Mouse (Mus musculus) testis, postnatal 14 days (tissue): ENCODE data around the gene Ccin.

Experiments used
- DNase-seq: peaks from one replicate; pipeline ENCODE4 v3.0.0; 2021; ENCODE audit warnings: low spot score

The Ccin gene

DNA sequence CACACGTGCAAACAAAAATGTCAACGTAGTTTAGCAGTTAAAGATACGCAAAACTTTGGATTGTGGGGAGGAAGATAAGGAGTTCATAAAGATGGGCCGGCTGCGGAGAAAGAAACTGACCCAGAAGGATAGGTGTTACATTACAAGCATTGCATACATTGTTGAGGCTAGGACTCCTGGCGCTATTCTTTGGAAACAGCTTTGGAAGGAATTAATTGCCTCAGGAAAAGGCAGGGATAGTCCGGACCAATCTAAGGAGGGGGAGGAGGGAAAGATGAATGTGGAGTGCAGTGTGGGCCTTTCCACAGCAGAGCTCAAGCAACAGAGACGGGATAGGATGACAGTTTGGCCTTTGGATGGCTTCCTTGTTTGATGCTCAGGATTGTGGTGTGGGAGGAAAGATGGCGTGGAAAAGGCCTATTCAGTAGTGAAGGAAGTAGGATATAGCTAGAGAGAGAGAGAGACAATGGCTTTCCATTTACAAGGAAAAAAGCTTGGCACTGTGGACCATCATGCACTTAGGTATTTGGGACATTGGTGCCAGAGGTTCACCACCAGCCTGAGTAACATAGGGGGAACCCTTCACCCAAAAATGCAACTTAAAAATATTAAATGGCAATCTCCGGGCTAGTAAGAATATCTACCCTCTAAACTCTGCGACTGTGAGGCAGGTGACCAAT, 30.2 kb downstream of the Ccin start:
- no peak for DNase-seq

DNA sequence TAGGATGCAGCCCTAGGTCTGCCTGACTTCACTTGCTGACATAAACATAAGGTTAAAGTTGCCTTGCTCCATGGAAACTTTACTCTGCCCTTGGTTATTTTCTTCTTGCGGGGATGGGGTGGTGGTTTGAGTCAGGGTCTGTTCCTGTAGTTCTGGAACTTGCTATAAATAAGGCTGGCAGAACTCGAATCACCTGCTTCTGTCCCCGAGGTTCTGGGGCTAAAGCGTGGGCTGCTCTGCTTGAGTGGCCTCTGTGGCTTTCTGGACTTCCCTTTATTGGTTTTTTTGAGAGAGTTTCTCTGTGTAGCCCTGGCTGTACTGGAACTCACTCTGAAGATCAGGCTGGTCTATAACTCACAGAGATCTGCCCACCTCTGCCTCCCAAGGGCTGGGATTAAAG, 32.8 kb downstream of the Ccin start:
- DNase-seq: no peak

DNA sequence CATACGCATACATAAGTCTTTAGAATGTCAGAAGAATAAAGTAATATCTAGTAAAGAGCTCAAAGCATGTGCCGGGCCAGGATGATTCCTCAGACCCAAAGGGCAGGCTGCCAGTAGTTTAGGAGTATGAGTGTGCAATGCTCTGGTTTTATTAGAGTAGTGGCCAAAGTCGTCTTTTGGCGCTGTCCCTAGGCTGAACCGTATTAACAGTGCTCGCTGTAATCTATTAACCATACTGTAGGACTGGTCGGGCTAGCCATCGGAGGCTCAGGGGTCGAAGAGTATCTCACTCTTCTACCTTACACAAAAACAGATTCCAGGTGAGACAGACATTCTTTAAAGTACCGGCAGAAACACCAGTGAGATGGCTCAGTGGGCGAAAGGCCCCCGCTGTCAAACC, 33.5 kb downstream of the Ccin start:
- no peak for DNase-seq

- DNase-seq: no peak
Observed at GRCm38 (mm10) chr4:44022323-44022722, 39.0 kb downstream of the Ccin start.

DNA sequence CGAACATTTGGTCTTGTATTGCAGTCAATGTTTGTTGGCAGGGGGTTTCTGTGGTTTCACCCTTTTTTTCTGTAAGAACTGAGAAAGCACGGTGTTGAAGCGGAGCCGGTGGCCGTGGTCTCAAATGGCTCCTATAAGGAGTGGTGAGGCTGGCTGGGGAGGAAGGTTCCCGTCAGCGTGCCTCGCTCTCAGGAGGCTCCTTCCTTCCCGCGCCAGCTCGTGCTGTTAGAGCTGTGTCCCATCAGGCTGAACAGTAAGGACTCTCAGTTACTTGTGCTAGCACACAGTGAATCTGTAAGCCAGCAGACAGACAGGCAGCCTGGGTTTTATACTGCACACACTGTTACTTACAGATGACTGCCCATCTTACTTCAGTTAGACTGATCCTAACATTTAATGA, 39.5 kb downstream of the Ccin start:
- DNase-seq: no peak

GRCm38 (mm10) chr4:44023681-44024080, 40.4 kb downstream of the Ccin start:
- DNase-seq: no peak

GRCm38 (mm10) chr4:44024241-44024640, 41.0 kb downstream of the Ccin start:
- DNase-seq: no peak

- DNase-seq: no peak
Observed at GRCm38 (mm10) chr4:44025570-44025969, 42.3 kb downstream of the Ccin start.

DNA sequence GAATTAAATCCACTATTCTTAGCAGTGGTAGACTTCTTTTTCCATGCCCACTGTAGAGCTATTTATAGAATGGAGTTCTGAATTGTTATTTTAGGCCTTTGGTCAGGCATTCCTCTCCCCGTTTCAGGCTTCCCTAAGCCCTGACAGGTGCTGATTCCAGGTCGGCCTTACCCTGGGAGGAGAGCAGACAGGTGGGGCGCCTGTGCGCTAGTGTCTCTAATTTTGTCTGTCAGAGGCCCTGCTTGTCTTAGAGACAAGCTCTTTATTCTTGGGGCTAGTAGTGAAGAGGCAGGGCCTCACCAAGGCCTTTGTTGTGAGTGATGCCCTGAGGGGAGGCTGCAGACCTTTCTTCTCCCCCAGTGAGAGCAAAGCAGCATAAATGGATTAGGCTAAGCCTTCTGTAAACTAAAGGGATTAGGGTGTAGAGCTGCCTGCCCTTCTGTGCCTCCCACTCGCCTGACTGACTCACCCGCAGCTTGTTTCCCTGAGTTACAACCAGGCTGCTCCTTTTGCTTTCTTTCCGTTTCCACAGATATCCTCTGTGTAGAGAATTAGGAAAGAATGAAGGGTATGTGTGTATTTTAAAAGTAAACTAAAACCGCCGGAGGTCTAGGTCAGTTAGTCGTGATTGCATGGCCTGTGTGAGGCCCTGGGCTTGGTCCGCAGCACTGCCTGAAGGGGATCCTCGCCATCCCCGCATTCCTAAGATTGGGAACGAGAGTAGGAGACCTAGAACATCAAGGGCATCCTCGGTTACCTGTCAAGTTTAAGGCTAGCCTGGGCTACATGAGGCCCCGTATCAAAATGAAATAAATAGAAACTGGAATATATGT, 45.2 kb downstream of the Ccin start:
- DNase-seq: no peak

DNA sequence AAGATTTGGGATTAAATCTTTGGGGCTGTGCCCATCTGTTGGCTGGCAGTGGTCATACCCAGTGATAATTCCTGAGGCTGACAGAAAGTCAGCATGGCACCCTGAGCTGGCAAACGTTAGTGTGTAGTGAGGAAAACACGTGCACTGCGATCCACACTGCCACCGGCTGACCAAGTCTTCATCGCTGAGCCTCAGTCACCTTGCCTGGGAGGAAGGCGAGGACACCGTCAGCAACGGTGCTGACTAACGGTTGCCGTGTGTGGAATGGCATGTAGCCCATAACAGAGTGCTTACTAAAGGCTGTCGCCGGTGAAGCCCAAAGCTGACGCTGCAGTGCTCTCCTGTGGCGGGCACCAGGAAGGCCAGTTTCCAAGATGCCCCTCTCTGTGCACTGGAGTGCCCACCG, 46.4 kb downstream of the Ccin start:
- no peak for DNase-seq

- DNase-seq: no peak
Observed at GRCm38 (mm10) chr4:44031521-44031920, 48.2 kb downstream of the Ccin start.
